Mouse (Mus musculus): ENCODE measurements around the gene D7Ertd443e. TPM values are rescaled to one million over a fixed set of nuclear protein-coding genes. Genes with fewer than 3 reads are reported as not detected.
A peak's percentile ranks its signal among the peaks of the same experiment; 100 is the strongest.

D7Ertd443e gene
- total and polyA plus RNA-seq, 3 experiments, result 0.54 to 9.4 (median 5.6) TPM

GRCm38 (mm10) chr7:134227101-134227500, 158.4 kb downstream of the D7Ertd443e start:
- no peak for DNase-seq

GRCm38 (mm10) chr7:134226231-134226630, 159.2 kb downstream of the D7Ertd443e start:
- no peak for DNase-seq

- peak; percentile 85 for DNase-seq
Observed at GRCm38 (mm10) chr7:134224741-134225612, 160.5 kb downstream of the D7Ertd443e start.

GRCm38 (mm10) chr7:134224421-134224740, 161.1 kb downstream of the D7Ertd443e start:
- peak; percentile 56 for DNase-seq

GRCm38 (mm10) chr7:134223444-134224161, 161.9 kb downstream of the D7Ertd443e start:
- peak; percentile 82 for DNase-seq

Other genes with a start within 250 kb of the D7Ertd443e start
- gene Adam12, start 153.5 kb downstream of the D7Ertd443e start, total RNA-seq (2021), result 10 to 100 TPM in 1 of 2 experiments, 1 to 10 TPM in 1; 6.2 to 21.7 TPM
- gene Adam12, start 153.5 kb downstream of the D7Ertd443e start, polyA plus RNA-seq (2012; rRNA removed), result 2.3 and 4.7 TPM in 2 replicates